Mouse (Mus musculus): ENCODE results near the gene Top3b.

- TF ChIP-seq POLR2A (IDR thresholded peaks at IDR 0.05; ENCODE audit: borderline replicate concordance, extremely low read depth, insufficient read depth, insufficient read length, poor library complexity, severe bottlenecking) (no peak), CTCF (IDR thresholded peaks at IDR 0.05; ENCODE audit: borderline replicate concordance, extremely low read depth, insufficient read depth, insufficient read length) (no peak)
Observed at GRCm38 (mm10) chr16:16879025-16879424, 8.5 kb downstream of the Top3b start.

All from brain, embryonic 14.5 days (tissue).